Mouse (Mus musculus) hindbrain, postnatal 0 days (tissue): ENCODE results near the gene E2f1. TPM values are rescaled to one million over a fixed set of nuclear protein-coding genes. Genes with fewer than 3 reads are reported as not detected.
A peak's percentile ranks its signal among the peaks of the same experiment; 100 is the strongest.

Experiments
- ATAC-seq: fragments of 200-750 bp; cut with Nextera tagmentation; 2 replicates; pipeline ENCODE4 v1.8.0; 2017; ENCODE audit warnings: mild to moderate bottlenecking, moderate TSS enrichment, moderate library complexity
- DNase-seq: peaks from one replicate; pipeline ENCODE4 v3.0.0-alpha.2; 2015; ENCODE audit warnings: low spot score
- H3K27ac ChIP-seq: fragments of 300-500 bp; sonication (generic); 2 replicates; pipeline ENCODE4 v1.5.1; 2014; ENCODE audit warnings: mild to moderate bottlenecking
- H3K27me3 ChIP-seq: fragments of 300-500 bp; sonication (generic); 2 replicates; pipeline ENCODE4 v1.6.1; 2014; ENCODE audit warnings: low read length, mixed read lengths; ENCODE audit not compliant: insufficient read depth
- H3K36me3 ChIP-seq: fragments of 300-500 bp; sonication (generic); 2 replicates; pipeline ENCODE4 v1.6.1; 2014; ENCODE audit warnings: low read length, mixed read lengths; ENCODE audit not compliant: insufficient read depth
- H3K4me1 ChIP-seq: fragments of 300-500 bp; sonication (generic); 2 replicates; pipeline ENCODE4 v1.6.1; 2014; ENCODE audit warnings: antibody characterized with exemption, low read length, mixed read lengths; ENCODE audit not compliant: insufficient read depth
- H3K4me2 ChIP-seq: fragments of 300-500 bp; sonication (generic); 2 replicates; pipeline ENCODE4 v1.6.1; 2014; ENCODE audit warnings: low read depth, mild to moderate bottlenecking, low read length, moderate library complexity, mixed read lengths
- H3K4me3 ChIP-seq: fragments of 300-500 bp; sonication (generic); 2 replicates; pipeline ENCODE4 v1.5.1; 2014; ENCODE audit warnings: low read length
- H3K9ac ChIP-seq: fragments of 300-500 bp; sonication (generic); replicated peaks from 2 replicates; pipeline ENCODE4 v1.6.1; 2014; ENCODE audit warnings: mild to moderate bottlenecking, low read length, moderate library complexity, mixed read lengths
- H3K9me3 ChIP-seq: fragments of 300-500 bp; sonication (generic); 2 replicates; pipeline ENCODE4 v1.6.1; 2016; ENCODE audit warnings: low read length, mixed read lengths
- CTCF ChIP-seq: IDR thresholded peaks from 2 replicates; pipeline ENCODE4 v1.5.1; 2016; ENCODE audit warnings: antibody characterized with exemption, control low read depth, low read depth
- WGBS: fragments of 180-500 bp; shearing (Covaris S2); extraction: QIAGEN DNeasy Blood & Tissue Kit; methylation state at CpG from one replicate; pipeline ENCODE4 v1.1.7; 2014; 5-methylcytosine and 5-hydroxymethylcytosine counted together
- polyA plus RNA-seq: library from polyadenylated mRNA; unstranded; fragments of >200 nt; fragmentation: Nextera tagmentation; extraction: Ambion mirVana; gene quantifications from 2 replicates; pipeline ENCODE4 v1.2.1, GENCODE M21; 2015
- total RNA-seq: library from RNA; depleted of rRNA; stranded (reverse); fragments of >200 nt; gene quantifications from 2 replicates; pipeline ENCODE4 v1.2.3, GENCODE M21; 2014

Gene E2f1
- total and polyA plus RNA-seq, 2 experiments from 2014 or later = 6.7 to 8.4 TPM

DNA sequence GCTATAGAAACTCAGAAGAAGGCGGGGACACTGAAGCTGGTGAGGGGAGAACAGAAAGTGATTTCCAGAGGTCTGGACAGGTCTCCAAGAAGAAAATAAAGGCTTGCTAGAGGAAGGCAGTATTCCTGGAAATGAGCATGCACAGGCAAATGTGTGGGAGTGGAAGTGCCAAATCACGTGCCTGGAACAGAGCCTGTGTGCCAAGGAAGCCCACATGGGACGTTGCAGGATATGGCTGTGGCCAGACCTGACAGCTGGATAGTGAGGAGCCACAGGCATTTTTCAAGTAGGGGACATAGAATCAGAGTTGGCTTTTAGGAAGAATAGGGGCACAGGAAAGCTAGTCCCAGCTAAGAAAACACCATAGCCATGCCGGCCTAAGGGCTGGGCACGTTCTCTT lies 26.1 kb upstream of the E2f1 start:
- no peaks in the 10 kb centered on the region for H3K36me3 ChIP-seq
- H3K4me3 ChIP-seq = no peak overlapping the region
- no peak overlapping the region for H3K27ac ChIP-seq
- H3K9me3 ChIP-seq = no peaks in the 10 kb centered on the region
- H3K4me1 ChIP-seq = no peaks in the 10 kb centered on the region
- no peak for TF ChIP-seq CTCF
- DNase-seq = peak; percentile 70
- WGBS = 62% methylated on average over 5 of the region's 5 CpGs
- H3K9ac ChIP-seq = no peak overlapping the region
- no peak overlapping the region for H3K4me2 ChIP-seq
- ATAC-seq = peak; percentile 35; the same call in 1 of the 2 replicates
- no peaks in the 10 kb centered on the region for H3K27me3 ChIP-seq

DNA sequence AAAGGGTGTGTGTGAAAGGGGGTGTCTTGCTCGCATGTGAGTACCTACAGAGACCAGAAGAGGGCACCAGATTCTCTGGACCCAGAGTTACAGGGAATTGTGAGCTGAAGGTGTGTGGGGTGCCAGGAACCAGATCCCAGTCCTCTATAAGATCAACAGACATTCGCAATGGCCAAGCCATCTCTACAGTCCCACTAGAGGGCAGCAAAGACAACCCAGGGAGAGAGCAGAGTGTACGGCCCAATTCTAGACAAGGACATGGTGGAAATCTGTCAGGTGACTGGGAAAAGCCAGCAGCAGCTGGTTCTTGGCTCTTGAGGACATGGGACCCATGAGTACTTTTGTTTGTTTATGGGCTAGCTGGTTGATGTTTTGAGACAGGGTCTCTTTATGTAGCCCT lies 23.3 kb upstream of the E2f1 start:
- Histone ChIP-seq H3K9ac (no peak overlapping the region), H3K4me3 (no peak overlapping the region), H3K27ac (no peak overlapping the region), H3K36me3 (no peaks in the 10 kb centered on the region), H3K4me2 (no peak overlapping the region), H3K27me3 (no peaks in the 10 kb centered on the region), H3K4me1 (no peaks in the 10 kb centered on the region), H3K9me3 (no peaks in the 10 kb centered on the region)
- DNase-seq (no peak), ATAC-seq (no peak)
- 77% methylated on average over 3 of the region's 3 CpGs for whole genome bisulfite sequencing
- TF ChIP-seq CTCF = peak; percentile 55

DNA sequence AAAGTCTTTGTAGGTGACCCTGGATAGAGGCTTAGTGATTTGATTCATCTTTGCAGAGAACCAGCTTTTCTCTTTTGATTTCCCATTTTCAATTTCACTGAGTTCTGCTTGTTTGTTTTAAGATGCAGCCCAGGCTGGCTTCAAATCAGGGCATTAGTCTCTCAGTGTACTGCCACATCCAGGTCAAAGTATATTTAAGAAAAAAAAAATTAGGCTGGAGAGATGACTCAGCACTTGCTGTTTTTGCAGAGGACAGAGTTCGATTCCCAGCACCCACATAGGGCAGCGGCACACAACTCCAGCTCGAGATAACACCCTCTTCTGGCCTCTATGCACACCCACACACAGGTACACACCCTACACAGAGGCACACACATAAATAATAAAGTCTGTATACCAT lies 21.5 kb upstream of the E2f1 start:
- no peaks in the 10 kb centered on the region for H3K27me3 ChIP-seq
- H3K9ac ChIP-seq = no peak overlapping the region
- DNase-seq (no peak), ATAC-seq (no peak)
- no peak for TF ChIP-seq CTCF
- H3K9me3 ChIP-seq = no peaks in the 10 kb centered on the region
- no peak overlapping the region for H3K27ac ChIP-seq
- no peak overlapping the region for H3K4me2 ChIP-seq
- H3K4me1 ChIP-seq = no peaks in the 10 kb centered on the region
- 90% methylated on average over 3 of the region's 3 CpGs for WGBS
- H3K36me3 ChIP-seq = peaks cover 6% of the 10 kb centered on the region; the same call in 1 of the 2 replicates
- H3K4me3 ChIP-seq = no peak overlapping the region

DNA sequence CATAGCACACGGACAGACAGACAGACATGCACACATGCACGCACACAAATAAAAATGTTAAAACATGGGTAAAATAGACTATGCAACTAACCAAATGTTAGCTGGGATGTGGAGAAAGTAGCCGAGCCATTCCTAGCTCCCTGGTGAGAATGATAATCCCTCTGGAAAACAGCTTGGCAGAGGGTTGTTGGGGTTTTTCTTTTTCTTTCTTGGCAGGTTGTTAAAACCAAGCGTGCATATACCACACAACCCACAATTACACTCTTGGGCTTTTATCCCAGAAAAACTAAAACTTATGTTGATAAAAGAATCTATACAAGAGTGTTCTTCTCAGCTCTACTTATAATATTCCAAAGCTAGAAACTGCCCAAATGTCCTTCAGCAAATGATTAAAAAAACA lies 19.4 kb upstream of the E2f1 start:
- ATAC-seq (no peak), DNase-seq (no peak)
- no peaks in the 10 kb centered on the region for H3K9me3 ChIP-seq
- H3K4me1 ChIP-seq = peaks cover 9% of the 10 kb centered on the region; the same call in 1 of the 2 replicates
- TF ChIP-seq CTCF = no peak
- H3K9ac ChIP-seq = no peak overlapping the region
- H3K36me3 ChIP-seq = peaks cover 6% of the 10 kb centered on the region; the same call in 1 of the 2 replicates
- no peaks in the 10 kb centered on the region for H3K27me3 ChIP-seq
- no peak overlapping the region for H3K27ac ChIP-seq
- no peak overlapping the region for H3K4me3 ChIP-seq
- H3K4me2 ChIP-seq = no peak overlapping the region
- WGBS = 68% methylated on average over 4 of the region's 4 CpGs

DNA sequence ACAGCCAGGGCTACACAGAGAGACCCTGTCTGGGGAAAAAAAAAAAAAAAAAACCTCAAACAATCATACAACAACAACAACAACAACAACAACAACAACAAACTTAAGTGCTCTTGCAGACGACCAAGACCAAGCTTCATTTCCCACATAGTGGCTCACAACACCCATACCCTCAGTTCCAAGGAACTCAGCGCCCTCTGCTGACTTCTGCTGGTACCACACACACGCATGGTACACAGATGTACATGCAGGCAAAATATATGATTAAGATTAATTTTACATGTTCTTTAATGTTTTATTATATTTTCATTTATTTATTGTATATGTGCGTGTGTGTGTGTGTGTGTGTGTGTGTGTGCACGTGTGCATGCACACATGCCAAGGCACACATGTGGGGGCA lies 16.7 kb upstream of the E2f1 start:
- ATAC-seq (no peak), DNase-seq (peak; percentile 74)
- peaks cover 6% of the 10 kb centered on the region; the same call in 1 of the 2 replicates for H3K36me3 ChIP-seq
- no peak overlapping the region for H3K4me2 ChIP-seq
- H3K27me3 ChIP-seq = no peaks in the 10 kb centered on the region
- peak; percentile 77 for TF ChIP-seq CTCF
- H3K9ac ChIP-seq = no peak overlapping the region
- 77% methylated on average over 5 of the region's 5 CpGs for WGBS
- H3K4me1 ChIP-seq = peaks cover 13% of the 10 kb centered on the region; the same call in 1 of the 2 replicates
- no peaks in the 10 kb centered on the region for H3K9me3 ChIP-seq
- H3K4me3 ChIP-seq = no peak overlapping the region
- H3K27ac ChIP-seq = no peak overlapping the region

DNA sequence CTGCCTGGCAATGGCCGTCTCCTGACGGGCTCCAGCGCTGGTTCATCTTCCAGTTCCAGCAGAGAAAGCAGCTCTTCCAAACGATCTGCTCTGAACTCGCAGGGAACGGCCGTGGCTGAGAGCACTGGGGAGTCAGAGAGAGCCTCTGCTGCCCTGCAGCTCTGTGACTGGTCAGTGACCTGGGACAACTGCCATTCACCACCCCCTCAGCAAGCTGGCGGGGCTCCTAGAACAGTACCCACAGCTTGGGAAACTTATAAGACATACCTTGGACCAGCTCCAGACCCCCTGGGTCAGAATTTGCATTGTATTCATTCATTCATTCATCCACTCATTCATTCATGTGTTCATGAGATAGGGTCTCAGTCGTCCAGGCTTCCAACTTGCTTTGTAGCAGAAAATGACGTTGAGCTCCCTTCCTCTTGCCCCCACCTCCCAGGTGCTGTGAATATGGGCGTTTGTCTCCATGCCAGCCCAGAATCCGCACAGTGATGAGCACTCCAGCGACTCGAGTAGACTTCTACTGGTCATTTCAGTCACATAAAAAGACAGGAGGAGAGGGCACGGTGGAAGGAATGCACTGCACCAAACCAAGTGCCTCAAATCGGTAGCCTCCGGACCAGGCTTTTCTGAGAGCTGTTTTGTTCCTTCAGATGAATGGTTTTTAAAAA lies 15.4 kb upstream of the E2f1 start:
- H3K4me1 ChIP-seq = peaks cover 13% of the 10 kb centered on the region; the same call in 1 of the 2 replicates
- peak overlapping the region; percentile 45; the same call in 1 of the 2 replicates for H3K27ac ChIP-seq
- ATAC-seq (0 out of 2 replicates have a peak, but pooled peaks have one; percentile 11), DNase-seq (peak; percentile 69)
- no peak for TF ChIP-seq CTCF
- 35% methylated on average over 17 of the region's 17 CpGs for WGBS
- H3K27me3 ChIP-seq = no peaks in the 10 kb centered on the region
- H3K4me2 ChIP-seq = peak overlapping the region; percentile 18
- H3K4me3 ChIP-seq = no peak overlapping the region
- no peaks in the 10 kb centered on the region for H3K9me3 ChIP-seq
- H3K36me3 ChIP-seq = peaks cover 6% of the 10 kb centered on the region; the same call in 1 of the 2 replicates
- no peak overlapping the region for H3K9ac ChIP-seq
